Mouse (Mus musculus) lung, adult 2 months (tissue): ENCODE measurements around the gene BC049715.

Experiments used
- CTCF ChIP-seq: fragments of 200-500 bp; IDR thresholded peaks from 2 replicates; pipeline ENCODE4 v1.5.1; 2011; ENCODE audit warnings: mild to moderate bottlenecking, low read length, control low read depth; ENCODE audit not compliant: insufficient read depth
- POLR2A ChIP-seq: fragments of 200-500 bp; IDR thresholded peaks from 2 replicates; pipeline ENCODE4 v1.6.1; 2011; ENCODE audit warnings: low read depth, mild to moderate bottlenecking, control low read depth, low read length, borderline replicate concordance; ENCODE audit errors: extremely low read depth

DNA sequence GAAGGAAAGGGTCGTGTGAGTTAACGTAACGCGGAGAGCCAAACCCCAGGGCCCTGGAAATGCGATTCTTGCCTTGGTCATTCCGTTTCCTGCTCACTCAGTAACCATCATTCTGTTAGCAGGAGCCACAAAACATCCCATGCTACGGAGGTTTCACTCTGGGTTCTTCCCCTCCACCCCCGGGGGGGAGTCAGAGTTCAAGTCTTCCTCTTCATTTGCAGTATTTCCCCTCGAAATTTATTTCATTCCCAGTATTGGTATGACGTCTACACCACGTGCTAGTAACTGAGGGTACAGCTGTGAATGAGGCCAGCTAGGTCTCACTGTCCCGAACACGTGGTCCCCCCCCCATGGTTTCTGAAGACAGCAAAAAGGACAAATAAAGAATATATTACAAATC lies 17.8 kb upstream of the BC049715 start:
- TF ChIP-seq CTCF (no peak), POLR2A (no peak)
